Mouse (Mus musculus): ENCODE measurements at regions not wholly inside any gene's neighbourhood (a gene's known extent, or its start where the extent isn't known, plus 50 kb on each side); places are given as distances from the start of the nearest gene placed in this dataset.
"Not testable (repeated sequence)": the region's sequence is repeated elsewhere in the genome, so short reads cannot be mapped to it uniquely, and the experiment has no call there.

DNA sequence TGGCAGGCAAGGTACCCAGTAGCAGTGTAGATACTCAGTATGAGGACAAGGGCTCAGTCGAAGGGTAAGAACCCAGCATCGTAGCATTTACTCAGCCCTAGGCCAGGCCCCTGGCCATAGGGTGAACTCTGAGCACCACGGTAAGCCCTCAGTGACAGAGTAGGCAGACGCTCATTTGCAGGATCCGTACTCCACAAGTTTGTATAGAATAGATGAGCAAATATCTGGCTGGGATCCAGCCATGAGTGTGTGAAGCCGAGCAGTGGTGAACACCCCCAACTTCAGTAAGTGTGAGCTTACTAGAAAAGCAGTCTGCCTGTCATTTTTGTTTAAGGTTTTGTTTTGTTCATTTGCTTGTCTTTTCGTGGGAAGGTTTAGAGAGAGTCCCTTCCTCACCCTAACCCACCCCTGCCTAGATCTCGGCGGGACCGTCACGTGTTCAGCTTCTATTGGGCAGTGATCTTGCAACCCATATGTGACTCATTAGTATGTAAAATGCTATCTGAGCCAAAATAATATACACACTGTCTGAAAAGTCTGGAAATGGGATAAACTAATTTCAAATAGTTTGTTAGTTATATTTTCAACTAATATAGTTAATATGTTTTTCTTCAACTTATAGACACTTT is 76.3 kb downstream of the Gm5447 start:
- no peak for ATAC-seq (ENCODE audit: low FRiP score)
- H3K4me1 ChIP-seq (ENCODE audit: insufficient read depth, low read length), result no peaks in the 10 kb centered on the region
- no peaks in the 10 kb centered on the region for H3K9me3 ChIP-seq (ENCODE audit: low read length)
- no peaks in the 10 kb centered on the region for H3K27me3 ChIP-seq (ENCODE audit: insufficient read depth, low read length)
- no peak overlapping the region for H3K9ac ChIP-seq (replicated peaks; ENCODE audit: low read length, poor library complexity, severe bottlenecking)
- H3K36me3 ChIP-seq (ENCODE audit: insufficient read depth, low read length), result no peaks in the 10 kb centered on the region
- no peak overlapping the region for H3K4me3 ChIP-seq (ENCODE audit: low read depth, low read length)
- WGBS, result 76% methylated on average over 11 of the region's 11 CpGs
- no peak for DNase-seq (ENCODE audit: low spot score)
- TF ChIP-seq CTCF (IDR thresholded peaks at IDR 0.05), result no peak
- H3K4me2 ChIP-seq (ENCODE audit: low read depth, low read length, poor library complexity, severe bottlenecking), result no peak overlapping the region
- H3K27ac ChIP-seq (ENCODE audit: low read depth, low read length), result no peak overlapping the region

DNA sequence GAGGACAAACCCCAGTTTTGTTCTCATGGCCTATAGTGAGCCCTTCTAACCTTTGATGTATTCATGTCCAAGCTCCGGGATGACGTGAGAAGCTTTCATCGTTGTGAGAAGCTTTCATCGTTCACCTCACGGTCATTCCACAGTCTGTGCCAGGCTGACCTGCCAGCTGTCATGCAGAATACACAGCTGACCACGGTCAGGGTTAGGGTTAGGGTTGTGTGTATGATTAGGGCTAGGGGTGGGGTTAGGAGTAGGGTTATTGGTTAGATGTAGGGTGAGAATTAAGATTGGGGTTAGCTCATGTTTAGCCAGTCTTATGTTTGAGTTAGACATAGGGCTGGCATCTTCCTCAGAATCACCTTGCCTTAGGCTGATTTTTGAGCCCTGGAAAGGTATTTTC is 77.6 kb downstream of the Gm5447 start:
- no CpG with 5 or more reads among the region's 6 CpGs for WGBS
- not testable (repeated sequence) for ATAC-seq (ENCODE audit: low FRiP score); H3K4me1 ChIP-seq (ENCODE audit: insufficient read depth, low read length)

DNA sequence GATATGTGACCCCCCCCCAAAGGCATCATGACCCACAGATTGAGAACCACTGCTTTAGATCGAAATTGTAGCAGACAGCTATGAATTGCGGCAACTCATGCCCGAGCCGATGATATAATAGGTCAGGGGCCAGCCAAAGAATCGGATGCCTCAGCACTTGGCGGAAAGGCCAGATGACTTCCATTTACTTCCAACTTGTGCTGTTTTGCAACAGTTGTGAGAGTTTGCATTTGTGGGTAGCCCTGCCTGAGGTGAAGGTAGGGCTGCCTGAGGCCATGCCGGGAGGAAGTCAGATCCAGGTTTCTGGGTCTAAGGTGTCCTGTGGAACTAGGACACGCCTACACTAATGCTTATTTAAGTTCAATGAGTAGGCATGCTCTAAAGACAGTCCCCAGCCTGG is 80.4 kb downstream of the Gm5447 start:
- DNase-seq (ENCODE audit: low spot score) (no peak), ATAC-seq (ENCODE audit: low FRiP score) (no peak)
- Histone ChIP-seq H3K36me3 (ENCODE audit: insufficient read depth, low read length) (no peaks in the 10 kb centered on the region), H3K27me3 (ENCODE audit: insufficient read depth, low read length) (no peaks in the 10 kb centered on the region), H3K4me3 (ENCODE audit: low read depth, low read length) (no peak overlapping the region), H3K4me2 (ENCODE audit: low read depth, low read length, poor library complexity, severe bottlenecking) (no peak overlapping the region), H3K9me3 (ENCODE audit: low read length) (no peaks in the 10 kb centered on the region), H3K4me1 (ENCODE audit: insufficient read depth, low read length) (no peaks in the 10 kb centered on the region), H3K9ac (replicated peaks; ENCODE audit: low read length, poor library complexity, severe bottlenecking) (no peak overlapping the region), H3K27ac (ENCODE audit: low read depth, low read length) (no peak overlapping the region)
- 92% methylated on average over 8 of the region's 8 CpGs for WGBS
- no peak for TF ChIP-seq CTCF (IDR thresholded peaks at IDR 0.05)

More for the DNA sequence above, 77.6 kb downstream of the Gm5447 start:
- DNase-seq (ENCODE audit: low spot score); H3K4me2 ChIP-seq (ENCODE audit: low read depth, low read length, poor library complexity, severe bottlenecking); H3K9ac ChIP-seq (replicated peaks; ENCODE audit: low read length, poor library complexity, severe bottlenecking); H3K9me3 ChIP-seq (ENCODE audit: low read length); H3K27ac ChIP-seq (ENCODE audit: low read depth, low read length); H3K36me3 ChIP-seq (ENCODE audit: insufficient read depth, low read length); H3K27me3 ChIP-seq (ENCODE audit: insufficient read depth, low read length); H3K4me3 ChIP-seq (ENCODE audit: low read depth, low read length): not testable (repeated sequence)

DNA sequence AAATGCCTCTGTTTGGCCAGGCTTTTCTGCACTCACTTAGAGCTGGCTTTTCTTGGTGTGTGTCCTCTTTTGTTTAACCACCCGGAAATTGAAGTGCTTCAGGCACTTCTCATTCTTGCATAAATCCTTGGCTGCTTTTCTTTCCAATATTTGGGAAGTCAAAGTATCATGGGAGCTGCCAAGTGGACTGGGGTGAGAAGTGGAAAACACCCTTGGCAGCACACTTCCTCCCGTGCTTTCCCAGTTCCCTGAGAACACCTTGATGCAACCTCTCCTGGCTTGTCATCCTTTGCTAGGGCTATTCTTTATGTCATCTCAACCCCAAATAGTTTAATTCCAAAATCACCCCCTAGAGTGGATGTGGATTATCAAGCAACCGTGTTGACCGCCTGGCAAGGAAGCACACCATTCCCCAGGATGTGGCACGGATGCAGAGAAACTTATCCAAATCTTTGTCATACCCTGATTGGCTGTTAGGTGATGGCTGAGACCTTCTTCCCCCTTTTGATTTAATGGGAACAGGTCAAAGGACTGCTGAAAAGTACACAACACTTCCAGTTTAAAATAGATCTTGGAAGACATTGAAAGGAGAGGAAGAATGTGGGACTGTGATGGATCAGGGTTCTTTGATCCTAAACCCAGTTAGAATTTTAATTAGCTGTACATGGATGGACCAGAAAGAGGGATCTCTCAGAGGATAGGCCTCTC is 81.5 kb downstream of the Gm5447 start:
- ATAC-seq (ENCODE audit: low FRiP score) (no peak), DNase-seq (ENCODE audit: low spot score) (no peak)
- H3K27ac ChIP-seq (ENCODE audit: low read depth, low read length), result no peak overlapping the region
- TF ChIP-seq CTCF (IDR thresholded peaks at IDR 0.05), result no peak
- no peaks in the 10 kb centered on the region for H3K27me3 ChIP-seq (ENCODE audit: insufficient read depth, low read length)
- H3K9me3 ChIP-seq (ENCODE audit: low read length), result no peaks in the 10 kb centered on the region
- H3K4me3 ChIP-seq (ENCODE audit: low read depth, low read length), result no peak overlapping the region
- H3K36me3 ChIP-seq (ENCODE audit: insufficient read depth, low read length), result no peaks in the 10 kb centered on the region
- 82% methylated on average over 5 of the region's 5 CpGs for whole genome bisulfite sequencing
- no peak overlapping the region for H3K9ac ChIP-seq (replicated peaks; ENCODE audit: low read length, poor library complexity, severe bottlenecking)
- no peaks in the 10 kb centered on the region for H3K4me1 ChIP-seq (ENCODE audit: insufficient read depth, low read length)
- H3K4me2 ChIP-seq (ENCODE audit: low read depth, low read length, poor library complexity, severe bottlenecking), result no peak overlapping the region

DNA sequence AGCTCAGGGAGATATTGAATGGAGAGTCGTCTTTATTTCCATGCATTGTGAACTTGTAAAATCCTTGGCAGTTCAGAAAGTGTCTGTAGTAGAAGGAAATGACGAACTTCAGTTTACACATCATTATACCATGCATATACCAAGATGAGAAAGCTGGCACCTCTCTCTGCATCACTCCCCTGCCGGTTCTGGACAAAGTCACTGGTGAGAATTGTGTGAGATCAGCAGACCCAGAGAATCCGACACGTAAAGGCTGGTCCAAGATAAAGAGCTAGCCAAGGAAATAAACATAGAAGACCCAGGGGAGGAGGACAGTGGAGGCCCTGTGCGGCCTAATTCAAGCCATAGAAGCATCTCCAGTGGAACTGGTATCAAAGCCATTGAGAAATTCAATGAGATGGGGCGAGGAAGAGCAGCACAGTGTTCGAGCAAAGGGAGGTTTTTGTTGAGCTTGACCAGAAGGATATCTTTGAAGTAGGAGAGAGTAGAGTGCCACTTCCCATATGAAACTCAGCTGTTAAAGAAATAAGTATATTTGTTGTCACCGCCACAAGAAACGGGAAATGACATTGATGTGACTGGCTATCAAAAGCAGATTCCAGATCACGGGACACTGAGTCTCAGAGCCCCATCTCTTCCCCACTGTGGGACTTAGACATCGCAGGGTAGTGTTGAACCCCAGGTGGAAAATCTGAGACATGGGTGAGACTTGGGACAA is 82.3 kb downstream of the Gm5447 start:
- no peaks in the 10 kb centered on the region for H3K36me3 ChIP-seq (ENCODE audit: insufficient read depth, low read length)
- H3K27ac ChIP-seq (ENCODE audit: low read depth, low read length), result no peak overlapping the region
- H3K9ac ChIP-seq (replicated peaks; ENCODE audit: low read length, poor library complexity, severe bottlenecking), result no peak overlapping the region
- H3K4me3 ChIP-seq (ENCODE audit: low read depth, low read length), result no peak overlapping the region
- no peak overlapping the region for H3K4me2 ChIP-seq (ENCODE audit: low read depth, low read length, poor library complexity, severe bottlenecking)
- ATAC-seq (ENCODE audit: low FRiP score), result no peak
- 89% methylated on average over 12 of the region's 12 CpGs for WGBS
- H3K9me3 ChIP-seq (ENCODE audit: low read length), result no peaks in the 10 kb centered on the region
- no peaks in the 10 kb centered on the region for H3K27me3 ChIP-seq (ENCODE audit: insufficient read depth, low read length)
- H3K4me1 ChIP-seq (ENCODE audit: insufficient read depth, low read length), result no peaks in the 10 kb centered on the region
- TF ChIP-seq CTCF (IDR thresholded peaks at IDR 0.05), result no peak
- no peak for DNase-seq (ENCODE audit: low spot score)

DNA sequence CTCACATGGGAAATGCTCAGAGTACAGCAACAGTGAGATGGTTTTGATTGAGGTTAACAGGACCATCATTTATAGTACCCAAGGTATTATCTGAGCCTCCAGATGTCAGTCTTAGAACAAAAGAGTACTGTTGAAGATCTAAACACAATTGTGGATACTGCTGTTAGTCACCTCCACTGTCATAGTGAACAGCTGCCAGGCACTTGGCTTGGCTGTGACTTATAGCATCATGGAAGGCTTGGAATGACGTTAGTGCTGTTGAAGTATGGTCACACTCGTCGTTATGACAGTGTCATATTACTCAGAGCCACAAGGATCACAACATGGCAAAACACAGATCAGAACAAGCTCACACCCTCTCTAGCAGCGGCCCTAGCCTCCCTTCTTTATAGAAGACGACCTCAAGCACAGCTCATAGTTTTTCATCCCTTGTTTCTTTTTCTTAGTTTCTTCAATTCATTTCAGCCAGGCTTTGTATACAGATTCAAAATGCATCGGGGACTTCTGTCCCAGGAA is 87.0 kb downstream of the Gm5447 start:
- Histone ChIP-seq H3K9me3 (ENCODE audit: low read length) (no peaks in the 10 kb centered on the region), H3K27ac (ENCODE audit: low read depth, low read length) (no peak overlapping the region), H3K4me3 (ENCODE audit: low read depth, low read length) (no peak overlapping the region), H3K4me2 (ENCODE audit: low read depth, low read length, poor library complexity, severe bottlenecking) (no peak overlapping the region), H3K27me3 (ENCODE audit: insufficient read depth, low read length) (no peaks in the 10 kb centered on the region), H3K36me3 (ENCODE audit: insufficient read depth, low read length) (no peaks in the 10 kb centered on the region), H3K4me1 (ENCODE audit: insufficient read depth, low read length) (no peaks in the 10 kb centered on the region), H3K9ac (replicated peaks; ENCODE audit: low read length, poor library complexity, severe bottlenecking) (no peak overlapping the region)
- DNase-seq (ENCODE audit: low spot score) (no peak), ATAC-seq (ENCODE audit: low FRiP score) (no peak)
- WGBS, result 85% methylated on average over 6 of the region's 6 CpGs
- TF ChIP-seq CTCF (IDR thresholded peaks at IDR 0.05), result no peak

All from midbrain, postnatal 0 days (tissue).